Mouse (Mus musculus) adrenal gland, postnatal 10 days (tissue): Measurements from ENCODE around the gene Olfr761. TPM values are rescaled to one million over a fixed set of nuclear protein-coding genes. Genes with fewer than 3 reads are reported as not detected.
"Not testable (repeated sequence)": the region's sequence is repeated elsewhere in the genome, so short reads cannot be mapped to it uniquely, and the experiment has no call there.

Experiments used
- DNase-seq: peaks from one replicate; pipeline ENCODE4 v3.0.0; 2021; ENCODE audit warnings: mixed read lengths
- long read RNA-seq, 2 experiments: library from polyadenylated mRNA; stranded (forward); transcript quantifications; one replicate each; pipeline ENCODE4 v2.0.0; 2021
- total RNA-seq, 2 experiments: library from RNA; stranded (reverse); gene quantifications; 2 replicates each; pipeline ENCODE4 v1.2.3; 2021

Gene Olfr761
- not detected for total RNA-seq
- long read RNA-seq, experiment 1: 0 reads
- long read RNA-seq, experiment 2: 0 reads

DNA sequence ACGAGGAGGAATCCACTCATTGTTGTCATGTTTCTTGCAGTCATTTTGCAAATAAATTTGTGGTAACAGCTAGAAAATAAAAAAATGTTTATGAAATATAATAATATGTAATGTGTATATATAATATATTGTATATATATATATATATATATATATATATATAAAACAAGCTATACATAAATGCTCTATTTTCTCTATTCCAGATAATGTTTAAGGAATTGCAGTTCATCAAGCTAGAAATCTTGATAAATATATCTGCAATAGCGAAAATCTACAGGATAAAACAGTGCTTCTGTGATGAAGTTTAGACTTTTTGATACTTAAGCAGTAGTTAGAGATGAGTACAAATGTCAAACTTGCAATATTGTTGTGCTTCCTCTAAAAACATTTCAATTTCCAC, at the start of gene Olfr761:
TSS of gene Olfr761 (minus strand) at position 101 of the 400 bp plus-strand sequence.
- DNase-seq: no peak

DNA sequence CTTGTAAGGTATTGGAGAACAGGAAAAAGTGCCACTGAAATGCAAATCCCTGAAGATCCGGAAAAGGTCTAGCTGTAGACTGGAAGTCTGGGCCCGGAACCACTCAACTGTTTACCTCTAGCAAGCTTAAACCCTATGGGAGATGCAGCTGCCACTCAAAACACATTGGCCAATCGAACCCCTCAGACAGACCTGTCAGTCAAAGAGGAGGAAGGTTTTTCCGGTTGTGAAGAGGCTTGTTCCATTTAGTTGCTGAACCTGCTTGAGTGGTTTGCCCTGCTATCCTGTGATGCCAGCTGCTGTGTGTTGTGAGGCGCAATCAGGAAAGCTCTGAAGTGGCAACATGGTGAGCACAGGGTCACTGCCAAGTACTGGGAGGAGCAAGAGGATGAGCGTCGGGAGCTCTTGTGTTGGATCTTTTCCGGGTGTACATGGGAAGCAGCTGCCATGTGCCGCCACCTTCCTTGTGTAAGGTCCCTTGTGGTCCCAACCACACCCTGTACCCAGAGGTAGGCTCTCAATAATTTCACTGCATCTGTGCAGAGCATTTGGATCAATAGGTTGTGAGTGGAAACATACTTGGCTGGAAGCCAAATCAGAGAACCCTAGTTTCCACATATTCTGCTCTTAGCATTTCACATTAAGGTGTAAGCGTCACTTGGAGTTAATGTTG, 42.9 kb upstream of the Olfr761 start:
- DNase-seq: no peak

DNA sequence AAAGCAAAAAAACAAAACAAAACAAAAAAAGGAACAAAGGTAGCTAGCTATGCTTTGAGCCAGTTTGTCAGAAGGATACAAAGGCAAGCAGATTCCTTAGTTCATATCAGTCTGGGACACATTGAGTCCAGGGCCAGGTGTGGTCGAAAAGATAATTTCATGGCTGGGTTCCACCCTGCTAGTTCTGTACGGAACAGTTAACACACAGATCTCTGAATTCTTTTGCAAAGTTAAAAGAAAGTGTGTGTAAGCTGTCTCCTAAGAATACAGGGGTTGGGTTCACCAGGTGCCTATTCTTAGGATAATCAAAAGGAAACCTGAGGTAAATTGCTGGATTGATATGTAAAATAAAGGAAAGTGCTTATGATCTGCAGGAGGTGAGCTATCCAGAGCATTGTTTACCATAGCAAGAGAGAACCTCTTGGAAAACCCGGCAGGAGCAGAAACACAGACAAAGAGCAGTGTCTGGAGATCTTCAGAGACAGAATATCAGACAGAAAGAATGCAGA, 37.6 kb upstream of the Olfr761 start:
- no peak for DNase-seq

DNA sequence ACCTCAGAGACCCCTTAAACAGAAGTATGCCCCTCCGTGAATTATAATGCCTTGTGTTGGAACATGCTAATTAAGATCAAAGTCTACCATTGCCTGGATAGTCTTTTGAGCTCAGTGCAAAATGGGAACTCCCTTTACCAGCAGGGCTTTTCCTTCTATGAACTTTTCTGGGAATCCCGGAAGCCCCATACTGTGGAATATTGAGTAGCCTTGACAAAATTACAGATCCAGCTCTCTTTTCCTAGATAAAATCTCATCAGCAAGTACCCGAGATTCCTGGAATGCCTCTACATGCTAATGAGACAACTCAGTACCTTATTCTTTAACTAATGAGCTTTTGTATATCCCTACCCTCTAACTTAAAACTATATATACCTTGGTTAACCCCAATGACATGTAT, 20.7 kb upstream of the Olfr761 start:
- DNase-seq: no peak

DNA sequence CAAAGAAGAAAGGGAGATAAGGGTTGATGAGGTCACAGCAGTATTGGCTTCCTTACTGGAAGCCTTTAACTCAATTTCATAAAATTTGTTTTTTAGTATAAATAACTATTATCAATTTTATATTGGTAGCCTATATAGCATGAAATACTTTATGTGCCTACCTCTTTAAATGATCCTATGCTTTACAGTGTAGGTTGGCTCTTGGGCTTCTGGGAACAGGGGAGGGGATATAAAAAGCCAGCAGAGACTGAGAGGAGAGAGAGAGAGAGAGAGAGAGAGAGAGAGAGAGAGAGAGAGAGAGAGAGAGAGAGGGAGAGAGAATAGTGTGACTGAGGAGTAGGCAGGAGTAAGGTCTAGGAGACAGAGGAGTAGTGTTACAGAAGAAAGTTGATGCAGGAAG, 32.6 kb downstream of the Olfr761 start, which contains the start of gene Olfr128:
TSS of gene Olfr128 (plus strand) at position 301 of the 400 bp plus-strand sequence.
- no peak for DNase-seq

DNA sequence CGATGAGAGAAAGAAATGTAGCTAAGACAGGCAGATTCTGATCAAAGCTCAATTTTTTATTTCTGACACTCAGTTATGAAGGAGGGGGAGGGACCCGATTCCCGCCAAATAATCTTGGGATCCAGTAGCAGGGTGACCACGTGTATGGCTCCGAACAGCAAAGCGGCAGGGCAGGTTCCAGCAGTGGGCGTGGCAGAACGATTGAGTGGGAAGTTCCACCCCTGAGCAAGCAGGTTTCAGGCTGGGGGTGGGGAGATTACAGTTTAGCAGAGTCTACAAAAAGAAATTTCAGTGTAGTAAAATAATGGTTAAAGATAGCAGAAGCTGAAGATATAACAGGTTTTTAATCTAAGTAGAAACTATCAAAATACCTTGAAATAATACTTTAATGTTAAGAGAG, 46.1 kb downstream of the Olfr761 start:
- DNase-seq: not testable (repeated sequence)

Other genes with a start within 250 kb of the Olfr761 start
- not detected for gene Olfr120, start 231.3 kb downstream of the Olfr761 start, total RNA-seq
- gene Olfr121, start 204.2 kb downstream of the Olfr761 start, total RNA-seq: not detected
- gene Olfr122, start 184.5 kb downstream of the Olfr761 start, total RNA-seq: not detected
- gene Olfr123, start 159.6 kb downstream of the Olfr761 start, total RNA-seq: not detected
- gene Olfr124, start 153.2 kb downstream of the Olfr761 start, total RNA-seq: not detected
- not detected for gene Olfr125, start 120.1 kb downstream of the Olfr761 start, total RNA-seq
- gene Olfr126, start 105.6 kb downstream of the Olfr761 start, total RNA-seq: not detected
- gene Olfr127, start 52.6 kb downstream of the Olfr761 start, total RNA-seq: not detected
- gene Olfr128, start 32.5 kb downstream of the Olfr761 start, total RNA-seq: not detected
- not detected for gene Olfr129, start 107.0 kb upstream of the Olfr761 start, total RNA-seq
- gene Olfr130, start 110.8 kb upstream of the Olfr761 start, total RNA-seq: not detected
- not detected for gene Olfr131, start 135.6 kb upstream of the Olfr761 start, total RNA-seq
- gene Olfr132, start 181.4 kb upstream of the Olfr761 start, total RNA-seq: not detected
- gene Olfr133, start 192.2 kb upstream of the Olfr761 start, total RNA-seq: not detected
- gene Olfr134, start 218.3 kb upstream of the Olfr761 start, total RNA-seq: not detected